Mouse (Mus musculus) hindbrain, postnatal 0 days (tissue): ENCODE measurements around the gene Tmprss11g. TPM values are rescaled to one million over a fixed set of nuclear protein-coding genes. Genes with fewer than 3 reads are reported as not detected.

Experiments
- ATAC-seq: fragments of 200-750 bp; cut with Nextera tagmentation; 2 replicates; pipeline ENCODE4 v1.8.0; 2017; ENCODE audit warnings: mild to moderate bottlenecking, moderate TSS enrichment, moderate library complexity
- DNase-seq: peaks from one replicate; pipeline ENCODE4 v3.0.0-alpha.2; 2015; ENCODE audit warnings: low spot score
- H3K27ac ChIP-seq: fragments of 300-500 bp; sonication (generic); 2 replicates; pipeline ENCODE4 v1.5.1; 2014; ENCODE audit warnings: mild to moderate bottlenecking
- H3K27me3 ChIP-seq: fragments of 300-500 bp; sonication (generic); 2 replicates; pipeline ENCODE4 v1.6.1; 2014; ENCODE audit warnings: low read length, mixed read lengths; ENCODE audit not compliant: insufficient read depth
- H3K36me3 ChIP-seq: fragments of 300-500 bp; sonication (generic); 2 replicates; pipeline ENCODE4 v1.6.1; 2014; ENCODE audit warnings: low read length, mixed read lengths; ENCODE audit not compliant: insufficient read depth
- H3K4me1 ChIP-seq: fragments of 300-500 bp; sonication (generic); 2 replicates; pipeline ENCODE4 v1.6.1; 2014; ENCODE audit warnings: antibody characterized with exemption, low read length, mixed read lengths; ENCODE audit not compliant: insufficient read depth
- H3K4me2 ChIP-seq: fragments of 300-500 bp; sonication (generic); 2 replicates; pipeline ENCODE4 v1.6.1; 2014; ENCODE audit warnings: low read depth, mild to moderate bottlenecking, low read length, moderate library complexity, mixed read lengths
- H3K4me3 ChIP-seq: fragments of 300-500 bp; sonication (generic); 2 replicates; pipeline ENCODE4 v1.5.1; 2014; ENCODE audit warnings: low read length
- H3K9ac ChIP-seq: fragments of 300-500 bp; sonication (generic); replicated peaks from 2 replicates; pipeline ENCODE4 v1.6.1; 2014; ENCODE audit warnings: mild to moderate bottlenecking, low read length, moderate library complexity, mixed read lengths
- H3K9me3 ChIP-seq: fragments of 300-500 bp; sonication (generic); 2 replicates; pipeline ENCODE4 v1.6.1; 2016; ENCODE audit warnings: low read length, mixed read lengths
- CTCF ChIP-seq: IDR thresholded peaks from 2 replicates; pipeline ENCODE4 v1.5.1; 2016; ENCODE audit warnings: antibody characterized with exemption, control low read depth, low read depth
- WGBS: fragments of 180-500 bp; shearing (Covaris S2); extraction: QIAGEN DNeasy Blood & Tissue Kit; methylation state at CpG from one replicate; pipeline ENCODE4 v1.1.7; 2014; 5-methylcytosine and 5-hydroxymethylcytosine counted together
- polyA plus RNA-seq: library from polyadenylated mRNA; unstranded; fragments of >200 nt; fragmentation: Nextera tagmentation; extraction: Ambion mirVana; gene quantifications from 2 replicates; pipeline ENCODE4 v1.2.1, GENCODE M21; 2015
- total RNA-seq: library from RNA; depleted of rRNA; stranded (reverse); fragments of >200 nt; gene quantifications from 2 replicates; pipeline ENCODE4 v1.2.3, GENCODE M21; 2014; rRNA removed

Tmprss11g gene
- total and polyA plus RNA-seq, 2 experiments from 2014 or later: not detected

DNA sequence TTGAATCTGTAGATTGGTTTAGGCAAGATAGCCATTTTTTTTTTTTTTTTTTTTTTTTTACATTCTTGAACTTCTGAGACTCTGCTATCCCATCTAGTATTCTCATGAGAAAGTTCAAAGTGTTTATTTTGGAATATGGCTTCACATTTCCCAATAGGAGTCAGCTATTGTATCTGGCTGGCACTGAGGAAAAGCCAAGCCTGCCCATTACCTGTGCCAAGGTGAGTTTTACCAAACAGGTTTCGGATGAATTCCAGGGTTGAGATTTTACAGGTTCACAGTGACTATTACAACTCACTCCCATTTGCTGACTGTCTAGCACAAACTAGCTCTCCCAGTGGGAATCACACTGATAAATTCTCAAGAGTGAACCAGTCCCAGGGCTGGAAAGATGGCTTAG, 36.4 kb downstream of the Tmprss11g start:
- Histone ChIP-seq H3K9ac (no peak overlapping the region), H3K4me2 (no peak overlapping the region), H3K27me3 (no peaks in the 10 kb centered on the region), H3K4me3 (no peak overlapping the region), H3K36me3 (no peaks in the 10 kb centered on the region), H3K4me1 (no peaks in the 10 kb centered on the region), H3K27ac (no peak overlapping the region), H3K9me3 (no peaks in the 10 kb centered on the region)
- TF ChIP-seq CTCF: no peak
- 93% methylated on average over 1 of the region's 1 CpGs for WGBS
- DNase-seq (no peak), ATAC-seq (no peak)

GRCm38 (mm10) chr5:86473859-86474258, 44.5 kb downstream of the Tmprss11g start:
- Histone ChIP-seq H3K36me3 (no peaks in the 10 kb centered on the region), H3K4me3 (no peak overlapping the region), H3K27me3 (no peaks in the 10 kb centered on the region), H3K9me3 (no peaks in the 10 kb centered on the region), H3K4me2 (no peak overlapping the region), H3K4me1 (no peaks in the 10 kb centered on the region), H3K27ac (no peak overlapping the region), H3K9ac (no peak overlapping the region)
- ATAC-seq (no peak), DNase-seq (no peak)
- WGBS: 87% methylated on average over 9 of the region's 9 CpGs
- no peak for TF ChIP-seq CTCF

- WGBS: 75% methylated on average over 4 of the region's 4 CpGs
- DNase-seq: no peak
- no peak within 1 kb of the TSS for H3K9ac ChIP-seq
Observed at GRCm38 (mm10) chr5:86468890-86469289, 49.5 kb downstream of the Tmprss11g start, which contains the start of gene Tmprss11a. Gene Tmprss11a (minus strand): TSS chr5:86468990.

GRCm38 (mm10) chr5:86439306-86439705, 79.1 kb downstream of the Tmprss11g start:
- ATAC-seq (no peak), DNase-seq (no peak)
- Histone ChIP-seq H3K4me2 (no peak overlapping the region), H3K4me1 (no peaks in the 10 kb centered on the region), H3K9me3 (no peaks in the 10 kb centered on the region), H3K27ac (no peak overlapping the region), H3K36me3 (no peaks in the 10 kb centered on the region), H3K27me3 (no peaks in the 10 kb centered on the region), H3K9ac (no peak overlapping the region), H3K4me3 (no peak overlapping the region)
- WGBS: 80% methylated on average over 2 of the region's 2 CpGs
- TF ChIP-seq CTCF: no peak

More at GRCm38 (mm10) chr5:86468890-86469289, 49.5 kb downstream of the Tmprss11g start, which contains the start of gene Tmprss11a:
- H3K27ac ChIP-seq: no peak within 1 kb of the TSS
- H3K4me2 ChIP-seq: no peak within 1 kb of the TSS
- TF ChIP-seq CTCF: no peak
- H3K4me3 ChIP-seq: no peak within 1 kb of the TSS
- no peaks in the 10 kb centered on the region for H3K4me1 ChIP-seq
- ATAC-seq: no peak
- H3K9me3 ChIP-seq: no peaks in the 10 kb centered on the region
- H3K36me3 ChIP-seq: no peaks in the 10 kb centered on the region
- no peaks in the 10 kb centered on the region for H3K27me3 ChIP-seq

DNA sequence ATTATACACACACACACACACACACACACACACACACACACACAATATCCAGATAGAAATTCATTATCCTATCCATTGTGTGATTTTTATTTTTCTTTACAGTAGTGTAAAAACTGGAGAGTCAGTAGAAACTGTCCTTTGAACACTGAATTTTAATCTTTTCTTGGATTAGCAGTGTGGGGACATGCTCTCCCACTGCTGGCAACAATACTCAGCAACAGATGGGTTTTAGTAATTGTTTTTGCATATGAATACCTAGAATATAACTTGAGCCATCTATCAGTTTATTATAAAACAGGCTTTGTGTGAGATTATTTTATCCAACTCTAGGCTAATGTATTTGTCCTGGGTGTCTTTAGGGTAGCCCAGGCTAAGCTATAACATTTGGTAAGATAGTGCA, 79.9 kb downstream of the Tmprss11g start:
- Histone ChIP-seq H3K4me3 (no peak overlapping the region), H3K9me3 (no peaks in the 10 kb centered on the region), H3K27me3 (no peaks in the 10 kb centered on the region), H3K4me1 (no peaks in the 10 kb centered on the region), H3K4me2 (no peak overlapping the region), H3K36me3 (no peaks in the 10 kb centered on the region), H3K9ac (no peak overlapping the region), H3K27ac (no peak overlapping the region)
- no peak for ATAC-seq
- no peak for TF ChIP-seq CTCF
- no peak for DNase-seq

Other genes starting within 250 kb of the Tmprss11g start
- gene Tmprss11c, start 229.3 kb downstream of the Tmprss11g start, total RNA-seq: not detected in 2 replicates
- gene Tmprss11c, start 229.3 kb downstream of the Tmprss11g start, polyA plus RNA-seq: not detected in 2 replicates
- gene Tmprss11d, start 145.2 kb downstream of the Tmprss11g start, total RNA-seq: 0.21 TPM in 1 of 2 replicates, not detected in the other
- gene Tmprss11d, start 145.2 kb downstream of the Tmprss11g start, polyA plus RNA-seq: 0.08 TPM in 1 of 2 replicates, not detected in the other
- not detected in 2 replicates for gene Tmprss11a, start 49.6 kb downstream of the Tmprss11g start, total RNA-seq
- gene Tmprss11a, start 49.6 kb downstream of the Tmprss11g start, polyA plus RNA-seq: 0.06 TPM in 1 of 2 replicates, not detected in the other
- gene Tmprss11f, start 113.8 kb upstream of the Tmprss11g start, total RNA-seq: not detected in 2 replicates
- gene Tmprss11f, start 113.8 kb upstream of the Tmprss11g start, polyA plus RNA-seq: not detected in 2 replicates
- gene Tmprss11b, start 157.8 kb upstream of the Tmprss11g start, total RNA-seq: not detected in 2 replicates
- not detected in 2 replicates for gene Tmprss11b, start 157.8 kb upstream of the Tmprss11g start, polyA plus RNA-seq
- gene Tmprss11e, start 227.2 kb upstream of the Tmprss11g start, total RNA-seq: not detected in 2 replicates
- gene Tmprss11e, start 227.2 kb upstream of the Tmprss11g start, polyA plus RNA-seq: 0.04 TPM in 1 of 2 replicates, not detected in the other